Mouse (Mus musculus): ENCODE data around the gene Gse1. TPM values are rescaled to one million over a fixed set of nuclear protein-coding genes. Genes with fewer than 3 reads are reported as not detected.

Gene Gse1
- total RNA-seq (2015; ENCODE audit: low replicate concordance), result 134 and 153 TPM in 2 replicates
- total RNA-seq (2017; ENCODE audit: low replicate concordance), result 105 and 130 TPM in 2 replicates

DNA sequence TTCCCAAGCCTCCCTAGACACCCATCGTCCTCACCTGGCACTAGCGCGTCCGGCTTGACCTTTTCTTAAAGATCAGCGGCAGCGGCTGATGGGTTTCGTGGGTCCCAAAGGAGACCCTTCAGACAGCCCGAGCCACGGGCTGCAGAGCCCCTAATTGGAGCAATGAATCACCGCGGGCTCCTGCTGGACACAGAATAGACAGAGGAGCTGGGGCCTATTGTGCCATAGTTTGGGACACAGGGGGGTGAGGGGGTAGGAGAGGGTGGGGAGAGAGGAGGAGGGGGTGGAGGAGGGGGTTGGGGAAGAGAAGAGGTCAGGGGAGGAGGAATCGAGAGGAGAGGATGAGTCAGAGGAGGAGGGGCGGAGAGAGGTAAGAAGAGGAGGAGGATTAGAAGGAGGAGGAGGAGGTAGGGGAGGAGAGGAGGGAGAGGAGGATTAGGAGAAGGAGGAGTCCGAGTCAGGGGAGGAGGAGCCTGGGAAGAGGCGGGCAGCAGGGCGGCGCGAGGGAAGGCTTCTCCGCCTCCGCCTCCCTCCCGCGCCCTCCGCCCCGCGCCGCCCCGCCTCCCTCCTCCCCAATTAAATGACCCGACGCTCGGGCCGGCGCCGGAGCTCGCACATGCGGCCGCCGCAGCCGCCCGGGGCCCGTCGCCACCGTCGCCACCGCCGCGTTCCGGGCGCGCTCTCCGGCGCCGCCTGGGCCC, at the start of gene Gse1:
Gene Gse1, plus strand, starts transcription at position 566 of the 701 bp plus-strand sequence.
- no peak for ATAC-seq (replicated peaks; ENCODE audit: low FRiP score, poor library complexity, severe bottlenecking)

DNA sequence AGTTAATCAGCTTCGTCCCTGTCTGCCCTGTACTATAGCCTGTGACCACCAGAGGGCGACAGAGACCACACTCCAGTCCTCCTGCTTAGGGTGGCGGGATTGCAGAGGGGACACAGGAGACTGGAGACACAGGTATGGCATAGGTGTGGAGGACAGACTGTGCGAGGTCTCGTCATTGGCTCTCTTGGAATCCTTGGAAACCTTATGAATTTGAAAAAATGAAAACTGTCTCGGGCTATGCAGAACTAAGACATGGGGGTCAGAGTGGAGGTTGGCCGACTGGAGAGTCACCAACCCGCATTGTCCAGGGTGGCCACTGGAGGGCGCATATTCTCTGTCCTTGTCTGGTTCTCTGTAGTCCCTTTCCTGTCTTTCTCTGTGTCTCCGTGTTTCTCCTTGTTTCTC, 49.2 kb upstream of the Gse1 start:
- ATAC-seq (replicated peaks; ENCODE audit: low FRiP score, poor library complexity, severe bottlenecking), result peak; percentile 76

DNA sequence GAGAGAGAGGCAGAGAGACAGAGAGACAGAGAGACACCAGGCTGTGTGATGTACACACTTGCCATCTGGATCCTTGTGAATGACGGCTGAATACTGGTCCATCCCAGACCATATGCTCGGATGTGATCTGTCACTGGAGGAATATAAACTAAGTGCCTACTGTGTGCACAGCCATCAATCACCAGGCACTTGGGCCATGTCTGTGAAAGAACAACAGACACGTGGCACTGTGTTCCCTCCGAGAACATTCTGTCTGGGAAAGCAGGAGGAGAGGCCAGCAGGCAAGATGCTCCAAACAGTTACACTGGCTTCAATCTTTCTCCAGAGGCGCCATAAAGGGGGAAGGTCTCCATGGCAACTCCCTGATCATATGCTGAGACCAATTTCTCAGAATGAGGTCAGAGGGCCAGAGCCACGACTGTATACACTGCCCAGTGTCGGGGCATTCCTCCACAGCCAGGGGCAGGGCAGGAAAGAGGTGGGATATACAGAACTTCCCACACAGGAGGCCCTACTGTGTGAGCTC, 47.7 kb upstream of the Gse1 start:
- no peak for ATAC-seq (replicated peaks; ENCODE audit: low FRiP score, poor library complexity, severe bottlenecking)

DNA sequence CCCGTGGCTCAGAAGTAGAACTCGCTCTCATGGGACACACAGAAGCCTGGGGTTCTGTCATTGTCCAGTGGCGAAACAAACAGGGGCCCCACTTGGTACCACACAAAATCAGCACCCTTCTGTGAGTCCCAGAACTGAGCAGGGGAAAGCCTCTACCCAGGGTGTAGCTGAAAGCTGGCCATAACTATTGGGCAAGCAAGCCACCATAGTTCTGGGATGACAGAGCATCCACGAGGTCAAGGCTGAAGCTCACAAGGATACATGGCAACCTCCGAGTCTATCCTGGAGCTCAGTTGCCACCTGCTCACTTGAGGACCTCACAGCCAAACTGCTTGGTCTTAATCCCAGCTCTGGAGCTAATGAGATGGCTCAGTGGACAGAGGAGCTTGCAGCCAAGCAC, 47.0 kb upstream of the Gse1 start:
- no peak for ATAC-seq (replicated peaks; ENCODE audit: low FRiP score, poor library complexity, severe bottlenecking)

DNA sequence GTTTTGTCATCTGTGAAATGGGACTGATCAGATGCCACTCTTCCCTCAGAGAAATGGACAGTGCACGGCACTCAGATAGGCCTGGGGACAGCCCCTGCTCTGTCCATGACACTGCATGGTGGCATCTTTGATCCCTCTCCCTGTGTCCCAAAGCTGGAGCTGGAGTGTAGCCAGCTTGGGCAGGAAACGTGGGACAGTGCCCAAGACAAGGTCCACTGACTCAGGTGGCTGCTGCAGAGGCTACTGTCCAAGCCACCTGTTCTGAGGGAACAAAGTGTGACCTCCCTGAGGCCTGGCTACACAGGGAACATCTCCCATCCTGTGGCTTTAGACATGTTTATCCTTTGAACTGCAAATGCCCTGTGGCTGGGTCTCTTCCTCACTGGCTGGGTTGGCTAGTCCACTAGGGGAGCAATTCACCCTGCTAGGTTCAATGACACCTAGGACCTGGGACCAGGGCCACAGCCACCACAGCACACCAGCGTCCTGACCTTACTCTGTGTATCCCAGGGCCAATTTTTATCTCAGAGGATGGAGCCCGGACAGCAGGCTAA, 46.3 kb upstream of the Gse1 start:
- ATAC-seq (replicated peaks; ENCODE audit: low FRiP score, poor library complexity, severe bottlenecking), result no peak

DNA sequence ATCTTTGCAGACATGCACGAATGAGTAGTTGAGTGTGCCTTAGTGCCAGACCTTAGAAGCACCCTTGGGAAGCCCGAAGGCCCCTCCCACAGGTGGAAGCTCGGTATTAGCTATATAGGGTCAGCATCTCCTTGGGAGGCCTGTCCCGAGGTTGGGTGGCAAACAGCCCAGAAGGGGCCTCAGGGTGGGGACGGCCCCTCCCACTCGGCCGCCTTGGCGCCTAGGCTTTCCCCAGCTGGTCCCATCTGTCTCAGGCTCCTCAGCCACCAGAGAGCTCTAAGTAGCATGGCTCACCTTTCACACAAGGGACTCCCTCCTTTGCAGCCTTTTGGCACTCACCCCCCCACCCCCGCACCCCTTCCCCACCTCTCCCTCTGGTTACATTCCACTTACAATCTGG, 43.9 kb upstream of the Gse1 start:
- no peak for ATAC-seq (replicated peaks; ENCODE audit: low FRiP score, poor library complexity, severe bottlenecking)

DNA sequence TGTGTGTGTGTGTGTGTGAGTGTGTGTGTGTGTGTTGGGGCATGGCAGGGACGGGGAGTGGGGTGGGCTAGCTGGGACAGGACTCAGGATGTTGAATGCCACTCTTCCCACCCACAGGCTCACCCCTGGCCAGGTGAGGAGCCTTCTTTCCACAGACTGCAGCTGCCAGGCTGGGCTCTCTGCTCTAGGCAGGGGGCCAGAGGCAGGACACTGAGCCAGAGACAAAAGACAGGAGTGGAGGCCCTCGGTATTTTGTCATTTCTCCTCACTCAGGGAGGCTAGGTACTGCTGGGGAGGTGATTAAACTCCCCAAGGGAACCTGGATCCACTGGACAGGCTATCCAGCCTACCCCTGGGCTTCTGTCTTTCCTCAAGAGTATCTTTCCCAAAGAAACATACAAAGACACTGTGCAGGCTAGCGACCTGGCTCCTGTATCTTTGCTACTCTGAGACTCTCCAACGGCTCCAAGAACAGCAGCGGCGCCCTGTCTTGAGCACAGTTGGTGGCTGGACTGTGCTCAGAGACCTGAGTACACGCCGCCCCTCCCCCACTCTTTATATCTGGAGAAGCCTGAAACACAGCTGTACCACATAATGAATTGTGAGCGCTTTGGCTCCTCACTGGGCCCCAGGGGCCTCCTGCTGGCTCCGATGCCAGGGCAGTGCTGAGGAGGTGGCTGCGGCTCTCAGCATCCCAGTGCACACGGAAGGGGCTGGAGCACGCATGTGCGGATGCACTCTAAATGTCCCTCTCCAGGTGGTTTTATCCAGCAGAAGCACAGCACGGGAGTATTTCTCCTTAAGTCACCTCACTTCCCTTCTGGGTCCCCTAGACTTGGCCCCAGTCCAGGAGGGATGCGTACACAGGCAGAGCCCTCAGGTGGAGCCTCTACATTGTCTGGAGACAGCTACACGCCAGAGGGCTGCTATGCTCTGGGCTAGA, 43.1 kb upstream of the Gse1 start:
- no peak for ATAC-seq (replicated peaks; ENCODE audit: low FRiP score, poor library complexity, severe bottlenecking)

DNA sequence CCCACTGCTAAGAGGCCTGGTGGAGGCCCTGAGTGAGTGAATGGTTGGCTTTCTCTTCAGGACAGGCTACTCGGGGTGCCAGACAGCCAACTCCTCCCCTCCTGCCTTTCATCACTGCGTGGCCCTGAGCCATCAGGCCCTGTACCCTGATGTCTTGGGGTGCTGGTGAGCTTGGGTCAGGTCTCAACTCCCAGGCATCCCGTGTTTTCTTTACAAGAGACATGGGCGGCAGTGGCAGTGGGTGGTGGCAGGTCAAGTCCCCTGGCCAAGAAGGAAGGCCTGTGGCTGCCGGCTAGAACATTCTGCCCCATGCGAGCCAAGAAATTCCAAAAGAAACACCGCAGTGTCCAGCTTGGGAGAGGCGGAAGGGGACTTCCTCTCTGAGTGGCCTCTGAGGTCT, 41.8 kb upstream of the Gse1 start:
- ATAC-seq (replicated peaks; ENCODE audit: low FRiP score, poor library complexity, severe bottlenecking), result no peak

DNA sequence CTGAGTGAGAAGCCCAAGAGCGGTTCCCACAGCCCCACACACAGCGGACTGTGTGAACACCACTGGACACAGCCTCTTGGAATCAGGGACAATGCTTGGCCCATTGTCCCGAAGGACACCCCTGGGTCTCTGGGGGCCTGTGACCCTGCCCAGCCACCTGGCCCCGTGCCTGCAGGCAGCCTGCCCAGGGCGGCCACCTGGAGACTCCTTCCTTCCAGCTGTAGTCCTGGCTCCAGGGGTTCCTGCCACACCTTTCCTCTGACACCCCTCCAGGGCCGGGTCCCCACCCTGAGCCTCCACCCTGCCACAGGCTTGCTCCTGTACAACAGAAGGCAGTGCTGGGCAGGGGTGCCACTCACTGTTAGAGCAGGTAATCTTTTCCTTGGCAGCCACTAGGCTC, 39.7 kb upstream of the Gse1 start:
- no peak for ATAC-seq (replicated peaks; ENCODE audit: low FRiP score, poor library complexity, severe bottlenecking)

DNA sequence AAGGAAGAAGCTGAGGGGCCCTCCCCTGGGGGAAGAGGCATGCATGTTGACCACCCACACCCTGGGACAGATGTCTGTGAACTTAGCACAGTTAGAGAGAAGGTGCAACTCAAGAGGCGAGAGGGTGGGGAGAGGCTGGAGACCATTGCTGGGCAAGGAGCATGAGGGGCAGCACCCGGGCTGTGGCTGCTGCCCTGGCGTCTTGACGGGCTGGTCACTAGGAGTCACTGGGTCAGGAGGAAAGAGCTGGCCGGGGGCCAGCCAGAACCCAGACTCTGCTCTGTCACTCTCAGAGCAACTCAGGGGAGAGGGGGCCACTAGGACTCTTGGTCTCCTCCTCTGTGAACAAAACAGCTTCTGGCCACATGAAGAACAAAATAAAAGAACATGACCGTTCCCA, 38.8 kb upstream of the Gse1 start:
- ATAC-seq (replicated peaks; ENCODE audit: low FRiP score, poor library complexity, severe bottlenecking), result no peak

DNA sequence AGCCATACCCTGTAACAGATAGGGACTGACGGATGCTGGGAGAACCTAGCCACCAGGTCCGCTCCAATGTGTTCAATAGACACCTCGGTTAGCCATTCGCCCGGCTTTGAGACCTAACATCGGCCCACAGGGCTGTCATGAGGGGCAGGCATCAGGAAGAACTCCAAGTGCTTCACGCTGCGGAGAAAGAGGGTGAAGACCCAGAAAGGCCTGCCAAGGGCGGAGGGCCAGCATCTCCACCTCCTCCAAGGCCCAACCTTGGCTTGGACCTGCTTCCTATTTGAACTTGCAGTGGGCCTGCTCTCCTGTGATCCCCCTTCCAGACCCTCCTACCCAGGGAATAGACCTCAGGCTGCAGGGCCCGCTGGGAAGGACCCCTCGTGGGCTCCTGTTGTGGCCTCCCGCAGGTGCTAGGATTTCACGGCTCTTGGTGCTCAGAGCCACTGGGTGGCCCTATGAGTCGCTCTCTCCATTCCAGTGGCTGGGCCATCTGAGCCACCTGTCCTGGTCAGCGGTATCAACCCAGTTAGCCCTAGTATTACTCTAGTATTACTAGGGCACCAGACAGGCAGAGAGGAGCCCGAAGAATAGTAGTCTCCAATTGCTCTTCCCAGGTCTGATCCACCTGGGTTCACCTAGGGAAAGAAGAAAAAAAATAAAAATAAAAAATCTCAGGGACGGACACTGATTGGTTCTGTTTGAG, 38.0 kb upstream of the Gse1 start:
- ATAC-seq (replicated peaks; ENCODE audit: low FRiP score, poor library complexity, severe bottlenecking), result no peak

DNA sequence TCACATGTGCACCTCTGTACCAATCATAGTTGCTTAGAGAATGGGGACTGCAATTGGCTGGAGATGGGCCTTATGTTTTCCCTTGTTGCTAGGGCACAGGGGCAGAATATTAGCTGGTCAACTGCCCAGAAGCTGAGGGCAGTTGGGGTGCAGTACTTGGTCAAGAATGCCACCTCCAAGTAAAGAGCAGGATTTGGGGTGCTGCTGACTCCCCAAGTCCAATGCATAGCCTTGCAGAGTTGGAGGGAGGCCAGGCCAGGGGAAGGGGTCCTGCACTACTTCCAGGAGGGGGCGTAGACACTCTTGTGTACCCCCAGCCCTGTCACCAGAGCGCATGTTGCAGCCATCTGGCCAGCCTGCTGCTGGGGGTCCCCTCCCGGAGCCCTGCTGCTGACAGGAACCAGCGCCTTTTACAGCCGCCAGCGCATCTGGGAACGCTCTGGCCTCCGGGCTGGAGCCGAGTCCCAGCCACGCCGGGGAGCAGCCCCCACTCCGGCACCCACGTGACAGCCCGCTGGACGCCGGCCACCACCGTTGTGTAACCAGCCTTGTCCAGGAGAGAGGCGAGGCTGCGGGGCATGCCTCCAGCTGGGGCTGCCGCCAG, 37.3 kb upstream of the Gse1 start:
- no peak for ATAC-seq (replicated peaks; ENCODE audit: low FRiP score, poor library complexity, severe bottlenecking)

DNA sequence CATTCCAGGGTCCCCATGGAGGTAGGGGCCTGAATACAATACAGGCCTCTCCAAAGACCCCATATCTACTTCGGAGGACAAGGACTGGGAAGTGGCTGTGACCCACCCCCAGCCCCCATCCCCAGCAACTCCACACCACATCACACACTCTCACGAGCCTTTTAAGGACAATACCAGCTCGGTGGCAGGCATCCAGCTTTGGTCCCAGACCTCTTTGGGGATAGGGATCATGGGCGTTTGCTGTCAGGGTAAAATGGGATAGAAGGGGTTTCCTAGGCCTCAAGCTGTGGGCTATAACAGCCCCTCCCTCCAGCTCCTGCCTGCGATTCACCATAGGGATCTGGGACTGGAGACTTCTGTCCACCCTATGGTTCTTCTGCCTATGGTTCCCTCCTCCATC, 36.6 kb upstream of the Gse1 start:
- ATAC-seq (replicated peaks; ENCODE audit: low FRiP score, poor library complexity, severe bottlenecking), result no peak

DNA sequence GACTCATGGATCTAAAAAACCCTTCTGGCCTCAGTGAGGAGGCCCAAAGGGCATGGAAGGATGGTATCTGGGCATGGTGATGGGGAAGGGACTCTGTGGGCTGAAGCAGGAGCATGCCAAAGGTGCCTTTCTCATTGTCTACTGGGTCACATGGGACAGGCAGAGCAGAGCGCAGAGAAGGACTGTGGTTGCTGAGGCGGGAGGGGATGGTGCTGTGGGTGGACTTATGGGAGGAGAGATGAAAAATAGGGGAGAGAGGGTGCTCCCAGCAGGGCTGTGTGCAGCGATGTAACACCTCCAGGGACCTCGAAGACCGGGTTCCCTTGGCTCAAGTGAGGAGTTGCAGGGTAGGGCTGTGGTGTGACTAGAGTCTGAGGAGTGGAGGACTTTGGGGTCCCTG, 36.1 kb upstream of the Gse1 start:
- no peak for ATAC-seq (replicated peaks; ENCODE audit: low FRiP score, poor library complexity, severe bottlenecking)

DNA sequence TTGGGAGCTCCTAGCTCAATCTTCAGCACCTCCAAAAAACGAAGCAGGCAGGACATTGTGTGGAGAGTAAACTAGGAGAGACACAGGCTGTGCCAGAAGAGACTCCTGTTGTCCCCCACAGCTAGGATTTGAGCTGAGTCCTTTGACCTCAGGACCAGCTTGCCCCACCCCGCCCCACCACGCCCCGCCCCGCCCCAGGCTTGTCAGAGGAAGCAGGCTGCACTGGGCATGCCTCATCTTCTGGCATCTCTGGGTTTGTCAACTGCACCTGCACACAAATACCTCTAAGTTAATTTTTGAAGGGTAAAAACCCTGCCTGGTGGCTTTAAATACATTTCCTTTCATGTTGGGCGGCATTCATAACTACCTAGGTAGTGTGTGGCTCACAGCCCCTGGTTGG, 26.9 kb upstream of the Gse1 start:
- no peak for ATAC-seq (replicated peaks; ENCODE audit: low FRiP score, poor library complexity, severe bottlenecking)

DNA sequence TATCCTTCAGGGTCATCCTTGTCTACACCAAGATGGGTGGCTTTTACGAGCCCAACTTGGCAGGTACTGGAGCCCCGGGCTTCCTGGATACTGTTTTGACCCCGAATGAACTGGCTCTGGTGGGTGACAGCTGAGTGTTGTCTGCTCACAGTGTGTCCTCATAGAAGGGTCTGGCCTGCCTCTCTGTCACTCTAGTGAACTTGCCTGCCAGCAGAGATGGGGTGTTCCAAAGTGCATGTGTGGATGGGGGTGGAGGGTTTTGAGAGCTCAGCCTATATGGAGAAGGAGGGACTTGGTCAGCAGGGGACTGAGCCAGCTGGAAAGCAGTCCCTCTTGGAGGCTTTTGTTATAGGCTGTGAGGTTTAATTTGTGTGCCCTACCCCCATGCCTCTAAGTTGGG, 25.7 kb upstream of the Gse1 start:
- ATAC-seq (replicated peaks; ENCODE audit: low FRiP score, poor library complexity, severe bottlenecking), result no peak

DNA sequence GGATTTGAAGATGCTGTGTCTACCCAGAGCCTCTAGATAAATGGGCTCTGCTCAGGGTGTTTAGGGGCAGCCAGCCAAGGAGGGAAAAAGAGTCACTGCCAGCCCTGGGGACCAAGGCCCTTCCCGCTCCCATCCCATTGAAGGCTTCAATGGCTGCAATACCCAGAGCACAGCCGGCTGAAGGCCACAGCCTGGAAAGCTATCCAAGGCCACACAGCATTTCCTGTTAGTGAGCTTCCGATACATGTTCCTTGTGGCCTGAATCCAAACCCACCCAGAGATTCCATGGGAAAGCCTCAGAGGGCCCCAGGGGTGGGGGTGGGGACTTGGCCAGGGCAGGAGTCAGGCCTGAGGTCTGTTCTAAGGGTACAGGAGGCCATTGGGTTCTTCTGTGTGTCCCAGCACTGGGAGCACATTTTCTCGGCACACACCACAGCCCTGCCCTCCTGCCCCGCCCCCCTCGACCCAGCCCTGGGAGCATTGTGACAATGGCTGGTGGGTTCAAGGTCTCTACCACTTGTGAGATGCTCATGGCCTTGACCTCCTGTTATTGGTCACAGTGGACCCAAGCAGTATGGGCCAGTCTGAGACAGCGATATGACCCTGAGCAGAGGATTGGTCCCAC, 23.4 kb upstream of the Gse1 start:
- no peak for ATAC-seq (replicated peaks; ENCODE audit: low FRiP score, poor library complexity, severe bottlenecking)

DNA sequence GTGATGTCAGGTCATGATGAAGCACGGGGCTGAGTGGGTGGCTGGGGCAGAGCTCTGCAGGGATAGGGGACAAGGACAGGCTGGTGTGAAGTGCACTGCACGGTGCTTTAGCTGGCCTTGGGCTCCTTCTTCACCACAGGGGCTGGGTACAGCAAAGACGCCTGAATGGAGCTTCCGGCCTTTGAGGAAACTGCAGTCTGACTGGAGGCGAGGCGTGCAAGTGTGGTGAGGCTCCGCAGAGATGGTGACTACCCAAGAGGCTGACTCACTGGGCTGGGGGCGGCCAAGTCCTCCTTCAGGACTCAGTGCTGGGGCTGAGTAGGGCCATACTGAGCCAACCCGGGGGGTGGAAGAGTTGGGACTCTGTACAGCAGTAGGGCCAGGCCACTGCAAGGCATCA, 22.3 kb upstream of the Gse1 start:
- no peak for ATAC-seq (replicated peaks; ENCODE audit: low FRiP score, poor library complexity, severe bottlenecking)

DNA sequence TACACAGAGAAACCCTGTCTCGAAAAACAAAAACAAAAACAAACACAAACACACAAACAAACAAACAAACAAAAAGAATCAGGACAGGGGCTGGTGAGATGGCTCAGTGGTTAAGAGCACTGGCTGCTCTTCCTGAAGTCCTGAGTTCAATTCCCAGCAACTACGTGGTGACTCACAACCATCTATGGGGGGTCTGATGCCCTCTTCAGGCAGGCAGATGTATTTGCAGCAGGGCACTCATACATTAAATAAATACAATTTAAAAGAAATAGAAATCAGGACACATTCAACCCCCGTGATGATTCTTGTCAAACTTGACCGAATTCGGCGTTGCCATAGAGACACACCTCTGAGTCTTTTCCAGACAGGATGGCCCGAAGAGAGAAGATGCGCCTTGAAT, 20.9 kb upstream of the Gse1 start:
- ATAC-seq (replicated peaks; ENCODE audit: low FRiP score, poor library complexity, severe bottlenecking), result no peak

Measured in erythroid progenitor cell, adult 5-6 weeks (primary cell).